Mouse (Mus musculus) midbrain, embryonic 11.5 days (tissue): ENCODE results near the gene Soat2. TPM values are rescaled to one million over a fixed set of nuclear protein-coding genes. Genes with fewer than 3 reads are reported as not detected.

Source experiments
- ATAC-seq: fragments of 200-750 bp; cut with Nextera tagmentation; 2 replicates; pipeline ENCODE4 v1.8.0; 2017; ENCODE audit warnings: moderate TSS enrichment, moderate library complexity; ENCODE audit not compliant: low FRiP score
- DNase-seq: peaks from one replicate; pipeline ENCODE4 v3.0.0; 2015; ENCODE audit warnings: low spot score; ENCODE audit errors: missing footprints
- H3K27ac ChIP-seq: fragments of 300-500 bp; sonication (generic); 2 replicates; pipeline ENCODE4 v1.5.1; 2014; ENCODE audit warnings: low read depth, low read length
- H3K27me3 ChIP-seq: fragments of 300-500 bp; sonication (generic); 2 replicates; pipeline ENCODE4 v1.6.1; 2014; ENCODE audit warnings: mild to moderate bottlenecking, low read length, moderate library complexity, mixed read lengths; ENCODE audit not compliant: control insufficient read depth, insufficient read depth
- H3K36me3 ChIP-seq: fragments of 300-500 bp; sonication (generic); 2 replicates; pipeline ENCODE4 v1.6.1; 2014; ENCODE audit warnings: mild to moderate bottlenecking, low read length, moderate library complexity, mixed read lengths; ENCODE audit not compliant: control insufficient read depth, insufficient read depth
- H3K4me1 ChIP-seq: fragments of 300-500 bp; sonication (generic); 2 replicates; pipeline ENCODE4 v1.6.1; 2014; ENCODE audit warnings: low read length; ENCODE audit not compliant: control insufficient read depth, insufficient read depth
- H3K4me2 ChIP-seq: fragments of 300-500 bp; sonication (generic); 2 replicates; pipeline ENCODE4 v1.6.1; 2014; ENCODE audit warnings: mild to moderate bottlenecking, moderate library complexity
- H3K4me3 ChIP-seq: fragments of 300-500 bp; sonication (generic); 2 replicates; pipeline ENCODE4 v1.5.1; 2014; ENCODE audit warnings: low read depth, low read length
- H3K9ac ChIP-seq: fragments of 300-500 bp; sonication (generic); 2 replicates; pipeline ENCODE4 v1.6.1; 2014; ENCODE audit warnings: low read length
- H3K9me3 ChIP-seq: fragments of 300-500 bp; sonication (generic); 2 replicates; pipeline ENCODE4 v1.6.1; 2016; ENCODE audit warnings: low read length; ENCODE audit not compliant: control insufficient read depth
- WGBS: fragments of 180-500 bp; shearing (Covaris S2); extraction: QIAGEN DNeasy Blood & Tissue Kit; methylation state at CpG from one replicate; pipeline ENCODE4 v1.1.7; 2014; 5-methylcytosine and 5-hydroxymethylcytosine counted together
- polyA plus RNA-seq: library from polyadenylated mRNA; unstranded; fragments of >200 nt; fragmentation: Nextera tagmentation; extraction: Ambion mirVana; gene quantifications from 2 replicates; pipeline ENCODE4 v1.2.1, GENCODE M21; 2014

Soat2 gene
- polyA plus RNA-seq, 1 experiment from 2014 or later, result not detected

- no peak overlapping the region for H3K4me2 ChIP-seq
- H3K9ac ChIP-seq, result no peak overlapping the region
- H3K4me3 ChIP-seq, result no peak overlapping the region
- no peak for ATAC-seq
- H3K27ac ChIP-seq, result no peak overlapping the region
- H3K9me3 ChIP-seq, result no peaks in the 10 kb centered on the region
- no peaks in the 10 kb centered on the region for H3K27me3 ChIP-seq
- no peaks in the 10 kb centered on the region for H3K36me3 ChIP-seq
- WGBS, result 88% methylated on average over 16 of the region's 16 CpGs
- H3K4me1 ChIP-seq, result no peaks in the 10 kb centered on the region
- DNase-seq, result no peak
These were observed 25.5 kb downstream of the Soat2 start for GRCm38 (mm10) chr15:102175736-102176319.

DNA sequence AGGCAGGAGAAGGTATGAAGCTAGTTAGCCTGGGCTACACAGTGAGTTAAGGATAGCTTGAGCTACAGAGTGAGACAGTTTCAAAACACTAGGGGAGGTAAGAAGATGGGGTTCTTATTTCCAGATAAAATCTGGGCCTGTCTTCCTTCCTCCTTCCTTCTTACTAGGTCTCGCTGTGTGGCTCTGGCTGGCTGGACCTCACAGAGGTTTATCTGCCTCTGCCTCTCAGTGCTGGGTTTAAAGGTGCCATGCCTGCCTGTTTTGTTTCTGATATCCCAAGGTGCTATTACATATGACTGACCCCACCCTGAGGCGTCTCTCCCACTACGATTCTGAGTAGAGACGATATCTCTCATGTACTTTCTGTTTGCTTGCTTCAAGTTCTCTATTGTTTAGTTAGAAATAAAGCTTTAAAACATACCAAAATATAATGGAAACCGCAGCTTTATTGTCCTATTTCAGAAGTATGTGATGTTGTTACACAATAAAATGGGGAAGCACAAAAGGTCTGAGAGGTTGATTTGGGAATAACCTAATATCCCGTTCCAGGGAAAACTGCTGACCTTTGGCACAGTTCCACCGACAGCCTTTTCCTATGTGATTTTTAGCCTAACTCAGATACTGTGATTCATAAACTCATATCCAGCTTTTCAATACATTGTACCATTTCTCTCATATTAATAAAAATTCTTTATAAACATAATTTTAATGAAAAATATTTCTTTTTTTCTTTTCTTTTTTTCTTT, 26.4 kb downstream of the Soat2 start:
- 88% methylated on average over 7 of the region's 7 CpGs for WGBS
- no peaks in the 10 kb centered on the region for H3K27me3 ChIP-seq

DNA sequence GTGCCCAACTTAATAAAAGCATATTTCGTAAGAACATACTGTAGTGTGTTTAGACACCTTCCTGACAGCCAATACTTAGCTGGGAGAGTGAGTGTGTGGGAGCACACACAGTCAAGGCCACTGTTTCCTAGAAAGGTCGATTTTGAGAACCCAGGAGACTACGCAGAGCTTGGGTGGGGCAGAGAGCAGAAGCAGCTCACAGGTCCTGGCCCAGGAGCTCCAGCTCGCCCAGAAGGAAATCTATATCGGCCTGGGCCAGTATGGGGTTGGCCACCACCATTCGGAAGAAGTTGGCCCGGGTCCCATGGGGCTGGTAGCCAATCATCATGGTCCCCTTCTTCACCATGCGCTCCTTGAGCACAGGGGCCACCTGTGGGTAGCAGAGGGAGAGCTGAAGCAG, 27.1 kb downstream of the Soat2 start:
- H3K9me3 ChIP-seq, result no peaks in the 10 kb centered on the region
- no peaks in the 10 kb centered on the region for H3K36me3 ChIP-seq
- no peak overlapping the region for H3K9ac ChIP-seq
- H3K27ac ChIP-seq, result no peak overlapping the region
- ATAC-seq (no peak), DNase-seq (no peak)
- no peak overlapping the region for H3K4me3 ChIP-seq
- no peaks in the 10 kb centered on the region for H3K4me1 ChIP-seq
- no peaks in the 10 kb centered on the region for H3K27me3 ChIP-seq
- H3K4me2 ChIP-seq, result no peak overlapping the region
- WGBS, result 87% methylated on average over 8 of the region's 8 CpGs

More for the DNA sequence above, 26.4 kb downstream of the Soat2 start:
- no peak overlapping the region for H3K9ac ChIP-seq
- no peak overlapping the region for H3K27ac ChIP-seq
- no peaks in the 10 kb centered on the region for H3K4me1 ChIP-seq
- no peaks in the 10 kb centered on the region for H3K36me3 ChIP-seq
- H3K9me3 ChIP-seq, result no peaks in the 10 kb centered on the region
- no peak overlapping the region for H3K4me2 ChIP-seq
- no peak for ATAC-seq
- DNase-seq, result no peak
- no peak overlapping the region for H3K4me3 ChIP-seq

- no peaks in the 10 kb centered on the region for H3K36me3 ChIP-seq
- H3K4me1 ChIP-seq, result no peaks in the 10 kb centered on the region
- no peak overlapping the region for H3K27ac ChIP-seq
- H3K9ac ChIP-seq, result no peak overlapping the region
- no peak overlapping the region for H3K4me2 ChIP-seq
- H3K4me3 ChIP-seq, result no peak overlapping the region
- DNase-seq (peak; percentile 94), ATAC-seq (no peak)
- no peaks in the 10 kb centered on the region for H3K9me3 ChIP-seq
- no peaks in the 10 kb centered on the region for H3K27me3 ChIP-seq
- 23% methylated on average over 6 of the region's 6 CpGs for WGBS
These were observed 28.0 kb downstream of the Soat2 start for GRCm38 (mm10) chr15:102178279-102178678.

GRCm38 (mm10) chr15:102179106-102179505, 28.8 kb downstream of the Soat2 start:
- DNase-seq (no peak), ATAC-seq (no peak)
- Histone ChIP-seq H3K4me3 (no peak overlapping the region), H3K4me1 (no peaks in the 10 kb centered on the region), H3K27me3 (no peaks in the 10 kb centered on the region), H3K9me3 (no peaks in the 10 kb centered on the region), H3K4me2 (no peak overlapping the region), H3K36me3 (no peaks in the 10 kb centered on the region), H3K9ac (no peak overlapping the region), H3K27ac (no peak overlapping the region)
- 80% methylated on average over 9 of the region's 9 CpGs for WGBS

GRCm38 (mm10) chr15:102179924-102180323, 29.6 kb downstream of the Soat2 start:
- H3K27ac ChIP-seq, result no peak overlapping the region
- ATAC-seq, result no peak
- no peak overlapping the region for H3K4me2 ChIP-seq
- WGBS, result 90% methylated on average over 14 of the region's 14 CpGs
- H3K4me1 ChIP-seq, result no peaks in the 10 kb centered on the region
- DNase-seq, result no peak
- no peaks in the 10 kb centered on the region for H3K9me3 ChIP-seq
- H3K36me3 ChIP-seq, result no peaks in the 10 kb centered on the region
- H3K4me3 ChIP-seq, result no peak overlapping the region
- no peaks in the 10 kb centered on the region for H3K27me3 ChIP-seq
- H3K9ac ChIP-seq, result no peak overlapping the region

DNA sequence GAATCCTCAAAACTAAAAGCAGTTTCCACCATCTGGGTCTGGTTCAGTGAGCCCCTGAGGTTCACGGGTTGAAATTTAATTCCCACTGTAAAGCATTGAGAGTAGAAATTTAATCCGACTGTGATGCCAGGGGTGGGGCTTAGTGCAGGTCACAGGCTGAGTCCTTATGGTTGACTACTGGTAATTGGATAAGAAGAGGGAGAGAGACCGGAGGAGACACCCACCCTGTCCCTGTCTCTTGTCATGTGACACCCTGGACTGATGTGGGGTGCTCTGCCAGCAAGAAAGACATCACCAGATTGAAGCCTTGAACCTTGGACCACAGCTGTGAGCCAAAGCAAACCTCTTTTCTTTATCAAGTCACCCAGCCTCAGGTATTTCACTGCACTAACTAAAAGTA, 32.8 kb downstream of the Soat2 start:
- Histone ChIP-seq H3K9ac (no peak overlapping the region), H3K9me3 (no peaks in the 10 kb centered on the region), H3K36me3 (no peaks in the 10 kb centered on the region), H3K4me2 (no peak overlapping the region), H3K27me3 (no peaks in the 10 kb centered on the region), H3K4me1 (no peaks in the 10 kb centered on the region), H3K4me3 (no peak overlapping the region), H3K27ac (no peak overlapping the region)
- DNase-seq, result no peak
- ATAC-seq, result no peak
- 89% methylated on average over 3 of the region's 3 CpGs for WGBS

- H3K4me3 ChIP-seq, result no peak overlapping the region
- no peaks in the 10 kb centered on the region; the same call in 1 of the 2 replicates for H3K4me1 ChIP-seq
- DNase-seq (no peak), ATAC-seq (no peak)
- H3K4me2 ChIP-seq, result no peak overlapping the region
- H3K27ac ChIP-seq, result no peak overlapping the region
- no peaks in the 10 kb centered on the region for H3K27me3 ChIP-seq
- no peak overlapping the region for H3K9ac ChIP-seq
- H3K36me3 ChIP-seq, result no peaks in the 10 kb centered on the region
- H3K9me3 ChIP-seq, result no peaks in the 10 kb centered on the region
- WGBS, result 90% methylated on average over 11 of the region's 11 CpGs
These were observed 35.9 kb downstream of the Soat2 start for GRCm38 (mm10) chr15:102186239-102186638.

GRCm38 (mm10) chr15:102188096-102188495, 37.8 kb downstream of the Soat2 start:
- Histone ChIP-seq H3K9me3 (no peaks in the 10 kb centered on the region), H3K4me2 (no peak overlapping the region), H3K27ac (no peak overlapping the region), H3K36me3 (no peaks in the 10 kb centered on the region), H3K9ac (no peak overlapping the region), H3K4me3 (no peak overlapping the region), H3K27me3 (no peaks in the 10 kb centered on the region), H3K4me1 (no peaks in the 10 kb centered on the region; the same call in 1 of the 2 replicates)
- no peak for ATAC-seq
- no peak for DNase-seq
- 91% methylated on average over 10 of the region's 10 CpGs for WGBS
